Mouse (Mus musculus) neural tube, embryonic 11.5 days (tissue): Measurements from ENCODE around the gene Astn1. TPM values are rescaled to one million over a fixed set of nuclear protein-coding genes. Genes with fewer than 3 reads are reported as not detected.

Experiments used
- ATAC-seq: fragments of 200-750 bp; cut with Nextera tagmentation; 2 replicates; pipeline ENCODE4 v1.8.0; 2017; ENCODE audit warnings: moderate number of reproducible peaks, mild to moderate bottlenecking, moderate TSS enrichment, moderate library complexity; ENCODE audit not compliant: insufficient read depth, low FRiP score, low TSS enrichment
- DNase-seq: peaks from one replicate; pipeline ENCODE4 v3.0.0-alpha.2; 2015; ENCODE audit warnings: low spot score
- H3K27ac ChIP-seq: fragments of 300-500 bp; sonication (generic); 2 replicates; pipeline ENCODE4 v1.5.1; 2014; ENCODE audit warnings: low read depth, mild to moderate bottlenecking, low read length
- H3K27me3 ChIP-seq: fragments of 300-500 bp; sonication (generic); 2 replicates; pipeline ENCODE4 v1.6.1; 2014; ENCODE audit warnings: mild to moderate bottlenecking, low read length, mixed read lengths; ENCODE audit not compliant: control insufficient read depth, insufficient read depth
- H3K36me3 ChIP-seq: fragments of 300-500 bp; sonication (generic); 2 replicates; pipeline ENCODE4 v1.6.1; 2014; ENCODE audit warnings: mild to moderate bottlenecking, low read length, moderate library complexity, mixed read lengths; ENCODE audit not compliant: control insufficient read depth, insufficient read depth
- H3K4me1 ChIP-seq: fragments of 300-500 bp; sonication (generic); 2 replicates; pipeline ENCODE4 v1.6.1; 2014; ENCODE audit warnings: low read length, mixed read lengths; ENCODE audit not compliant: control insufficient read depth, insufficient read depth
- H3K4me2 ChIP-seq: fragments of 300-500 bp; sonication (generic); 2 replicates; pipeline ENCODE4 v1.6.1; 2014; ENCODE audit warnings: low read depth, mild to moderate bottlenecking, moderate library complexity
- H3K4me3 ChIP-seq: fragments of 300-500 bp; sonication (generic); 2 replicates; pipeline ENCODE4 v1.5.1; 2014; ENCODE audit warnings: low read depth, low read length
- H3K9ac ChIP-seq: fragments of 300-500 bp; sonication (generic); 2 replicates; pipeline ENCODE4 v1.6.1; 2014; ENCODE audit warnings: mild to moderate bottlenecking, low read length
- H3K9me3 ChIP-seq: fragments of 300-500 bp; sonication (generic); 2 replicates; pipeline ENCODE4 v1.6.1; 2016; ENCODE audit warnings: low read length; ENCODE audit not compliant: control insufficient read depth
- WGBS: fragments of 180-500 bp; shearing (Covaris S2); extraction: QIAGEN DNeasy Blood & Tissue Kit; methylation state at CpG from one replicate; pipeline ENCODE4 v1.1.7; 2014; 5-methylcytosine and 5-hydroxymethylcytosine counted together
- polyA plus RNA-seq: library from polyadenylated mRNA; unstranded; fragments of >200 nt; fragmentation: Nextera tagmentation; extraction: Ambion mirVana; gene quantifications from 2 replicates; pipeline ENCODE4 v1.2.1, GENCODE M21; 2014

Gene Astn1
- polyA plus RNA-seq = 13.5 and 15.8 TPM in 2 replicates

GRCm38 (mm10) chr1:158361964-158362291, at the start of gene Astn1:
Gene Astn1 (plus strand): TSS chr1:158362273.
- peak within 1 kb of the TSS; percentile 48 for H3K4me3 ChIP-seq
- peak within 1 kb of the TSS; percentile 59 for H3K9ac ChIP-seq
- DNase-seq (no peak), ATAC-seq (no peak; the same call in 1 of the 2 replicates)
- peak within 1 kb of the TSS; percentile 63 for H3K27ac ChIP-seq
- H3K36me3 ChIP-seq = no peaks in the 10 kb centered on the region
- H3K4me2 ChIP-seq = peak within 1 kb of the TSS; percentile 52
- 7% methylated on average over 2 of the region's 2 CpGs for WGBS
- no peaks in the 10 kb centered on the region for H3K9me3 ChIP-seq
- peaks cover 16% of the 10 kb centered on the region; the same call in 1 of the 2 replicates for H3K4me1 ChIP-seq
- H3K27me3 ChIP-seq = 0 out of 2 replicates have a peak, but pooled peaks cover 2% of the 10 kb centered on the region

DNA sequence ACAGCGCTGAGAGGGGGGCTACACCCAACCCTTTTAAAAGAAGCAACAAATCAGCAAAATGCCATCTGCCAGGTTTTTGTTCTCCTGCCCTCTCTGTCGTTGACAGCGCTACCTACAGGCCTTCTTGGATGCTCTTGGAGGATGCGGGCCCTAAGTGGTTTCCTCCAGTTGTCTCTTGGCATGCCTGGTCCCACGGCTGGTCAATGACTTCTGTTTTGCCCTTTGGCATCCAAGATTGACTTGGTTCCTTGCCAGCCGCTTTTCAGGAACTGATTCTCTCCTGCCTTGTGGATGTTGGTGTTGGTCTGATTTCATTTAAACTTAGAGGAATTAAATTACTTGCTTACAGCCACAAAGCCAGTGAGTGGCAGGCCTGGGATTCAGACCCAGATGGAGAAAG, 38.7 kb upstream of the Astn1 start:
- Histone ChIP-seq H3K4me3 (no peak overlapping the region), H3K9ac (no peak overlapping the region), H3K4me2 (no peak overlapping the region), H3K36me3 (no peaks in the 10 kb centered on the region), H3K27ac (no peak overlapping the region), H3K4me1 (no peaks in the 10 kb centered on the region), H3K9me3 (no peaks in the 10 kb centered on the region), H3K27me3 (no peaks in the 10 kb centered on the region)
- ATAC-seq (no peak), DNase-seq (no peak)
- WGBS = 86% methylated on average over 6 of the region's 6 CpGs

GRCm38 (mm10) chr1:158328126-158328525, 33.9 kb upstream of the Astn1 start:
- ATAC-seq (no peak), DNase-seq (no peak)
- Histone ChIP-seq H3K4me3 (no peak overlapping the region), H3K4me2 (no peak overlapping the region), H3K4me1 (no peaks in the 10 kb centered on the region), H3K36me3 (no peaks in the 10 kb centered on the region; the same call in 1 of the 2 replicates), H3K27me3 (no peaks in the 10 kb centered on the region), H3K9ac (no peak overlapping the region), H3K9me3 (no peaks in the 10 kb centered on the region), H3K27ac (no peak overlapping the region)
- WGBS = 79% methylated on average over 5 of the region's 5 CpGs

GRCm38 (mm10) chr1:158328839-158329238, 33.2 kb upstream of the Astn1 start:
- Histone ChIP-seq H3K27me3 (no peaks in the 10 kb centered on the region), H3K4me1 (no peaks in the 10 kb centered on the region), H3K36me3 (no peaks in the 10 kb centered on the region; the same call in 1 of the 2 replicates), H3K9me3 (no peaks in the 10 kb centered on the region), H3K4me2 (no peak overlapping the region), H3K27ac (no peak overlapping the region), H3K4me3 (no peak overlapping the region), H3K9ac (no peak overlapping the region)
- 52% methylated on average over 2 of the region's 2 CpGs for WGBS
- ATAC-seq = no peak
- DNase-seq = no peak

- 45% methylated on average over 6 of the region's 6 CpGs for WGBS
- H3K4me2 ChIP-seq = no peak overlapping the region
- no peaks in the 10 kb centered on the region for H3K27me3 ChIP-seq
- no peaks in the 10 kb centered on the region for H3K36me3 ChIP-seq
- no peak overlapping the region for H3K9ac ChIP-seq
- H3K27ac ChIP-seq = no peak overlapping the region
- H3K9me3 ChIP-seq = no peaks in the 10 kb centered on the region
- H3K4me1 ChIP-seq = 0 out of 2 replicates have a peak, but pooled peaks cover 2% of the 10 kb centered on the region
- H3K4me3 ChIP-seq = no peak overlapping the region
- DNase-seq (peak; percentile 34), ATAC-seq (peak; percentile 80)
These were observed 18.8 kb upstream of the Astn1 start for GRCm38 (mm10) chr1:158343243-158343714.

DNA sequence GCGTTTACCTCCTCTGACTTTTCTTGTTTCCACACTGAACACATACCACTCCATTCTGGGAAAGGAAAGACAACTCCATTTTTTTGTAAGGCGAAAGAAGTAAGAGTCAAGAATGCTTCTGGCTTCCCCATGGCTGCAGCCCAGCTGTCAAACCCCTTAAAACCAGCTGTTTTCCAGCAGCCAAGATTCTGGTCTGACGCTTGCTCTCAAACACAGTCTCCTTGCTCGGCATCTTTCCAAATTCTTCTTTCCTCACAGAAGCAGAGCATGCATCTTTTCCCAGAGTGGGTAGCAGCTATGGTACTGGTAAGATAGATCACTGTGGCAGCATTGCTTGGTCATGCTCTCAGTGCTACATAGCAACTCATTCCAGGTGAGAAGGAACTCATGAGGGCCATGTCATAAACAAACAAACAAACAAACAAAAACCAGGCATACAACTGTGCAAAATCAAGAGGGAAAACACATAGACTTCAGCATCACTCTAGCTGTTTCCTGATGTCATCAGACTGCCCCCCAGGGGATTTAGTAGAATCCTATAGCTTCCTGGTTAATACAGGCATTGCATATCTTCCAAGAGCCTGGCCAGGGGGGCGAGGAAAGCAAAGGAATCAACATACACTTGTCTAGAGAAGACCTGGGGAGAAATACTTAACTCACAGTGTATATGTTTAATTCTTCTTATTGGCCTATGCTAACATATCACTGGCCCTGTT, 8.3 kb upstream of the Astn1 start:
- H3K9ac ChIP-seq = no peak overlapping the region
- H3K9me3 ChIP-seq = no peaks in the 10 kb centered on the region
- H3K4me3 ChIP-seq = no peak overlapping the region
- no peaks in the 10 kb centered on the region for H3K36me3 ChIP-seq
- 0 out of 2 replicates have a peak, but pooled peaks cover 8% of the 10 kb centered on the region for H3K27me3 ChIP-seq
- H3K27ac ChIP-seq = no peak overlapping the region
- 80% methylated on average over 5 of the region's 5 CpGs for WGBS
- H3K4me2 ChIP-seq = no peak overlapping the region
- ATAC-seq (no peak), DNase-seq (no peak)
- no peaks in the 10 kb centered on the region for H3K4me1 ChIP-seq

DNA sequence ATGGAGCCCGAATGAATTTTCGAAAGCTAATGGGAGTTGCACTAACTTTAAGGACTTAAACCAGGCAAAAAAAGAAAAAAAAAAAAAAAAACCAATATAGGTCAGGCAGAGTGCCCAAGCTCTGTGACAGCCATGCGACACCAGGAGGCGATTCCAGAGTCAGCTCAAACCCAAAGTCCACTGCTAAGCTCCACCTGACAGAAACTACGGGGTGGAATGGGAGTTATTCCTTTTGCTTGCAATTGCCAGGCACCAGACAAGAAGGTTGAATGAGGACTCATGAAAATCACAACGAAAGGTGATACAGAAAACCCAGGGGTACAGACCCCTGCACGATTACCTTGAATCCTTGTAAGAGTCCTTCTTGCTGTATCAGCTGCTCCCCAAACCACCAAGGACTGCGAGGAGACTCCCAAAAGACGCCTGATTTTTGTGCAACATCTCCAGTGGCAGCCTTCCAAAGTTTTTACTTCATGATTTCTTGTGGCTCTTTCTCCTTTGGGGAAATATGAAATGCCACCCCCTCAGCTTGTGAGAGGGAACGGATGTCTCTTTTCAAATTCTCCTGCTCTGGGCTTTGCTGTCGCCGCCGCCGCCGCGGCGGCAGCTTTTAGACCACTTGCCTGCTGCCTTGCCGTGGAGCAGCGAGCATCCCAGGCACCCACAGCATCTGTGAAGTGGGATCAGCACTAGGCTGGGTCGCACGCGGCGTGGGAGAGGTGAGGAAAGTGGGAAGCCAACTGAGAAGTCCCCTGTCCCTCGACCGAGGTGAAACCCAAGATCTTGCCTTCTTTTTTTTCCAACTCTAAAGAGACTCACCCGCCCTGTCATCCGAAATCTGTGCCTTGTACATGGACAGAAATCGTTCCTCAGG, 6.7 kb upstream of the Astn1 start:
- H3K27me3 ChIP-seq = 0 out of 2 replicates have a peak, but pooled peaks cover 8% of the 10 kb centered on the region
- H3K9ac ChIP-seq = peak overlapping the region; percentile 57
- ATAC-seq (peak; percentile 37), DNase-seq (peak; percentile 50)
- no peaks in the 10 kb centered on the region for H3K4me1 ChIP-seq
- no peak overlapping the region for H3K27ac ChIP-seq
- WGBS = 10% methylated on average over 28 of the region's 28 CpGs
- peak overlapping the region; percentile 56 for H3K4me3 ChIP-seq
- peak overlapping the region; percentile 91 for H3K4me2 ChIP-seq
- no peaks in the 10 kb centered on the region for H3K36me3 ChIP-seq
- no peaks in the 10 kb centered on the region for H3K9me3 ChIP-seq

- WGBS = under 1% methylated on average over 30 of the region's 30 CpGs
- Histone ChIP-seq H3K36me3 (no peaks in the 10 kb centered on the region), H3K27me3 (0 out of 2 replicates have a peak, but pooled peaks cover 10% of the 10 kb centered on the region), H3K27ac (no peak within 1 kb of the TSS), H3K4me2 (peak within 1 kb of the TSS; percentile 91), H3K9ac (peak within 1 kb of the TSS; percentile 57), H3K4me1 (no peaks in the 10 kb centered on the region), H3K4me3 (peak within 1 kb of the TSS; percentile 56), H3K9me3 (no peaks in the 10 kb centered on the region)
- ATAC-seq (peak; percentile 100), DNase-seq (peak; percentile 90)
These were observed 6.0 kb upstream of the Astn1 start, which contains the start of gene Brinp2 for GRCm38 (mm10) chr1:158356051-158356461. Gene Brinp2 (minus strand): TSS chr1:158356326.
